Mouse (Mus musculus) embryo, embryonic 9.5 days (tissue): Measurements from ENCODE around the gene Plekhg4.

ENCODE experiments used
- DNase-seq: peaks from one replicate; pipeline ENCODE4 v3.0.0-alpha.2; 2017; ENCODE audit errors: extremely low spot score

The Plekhg4 gene

DNA sequence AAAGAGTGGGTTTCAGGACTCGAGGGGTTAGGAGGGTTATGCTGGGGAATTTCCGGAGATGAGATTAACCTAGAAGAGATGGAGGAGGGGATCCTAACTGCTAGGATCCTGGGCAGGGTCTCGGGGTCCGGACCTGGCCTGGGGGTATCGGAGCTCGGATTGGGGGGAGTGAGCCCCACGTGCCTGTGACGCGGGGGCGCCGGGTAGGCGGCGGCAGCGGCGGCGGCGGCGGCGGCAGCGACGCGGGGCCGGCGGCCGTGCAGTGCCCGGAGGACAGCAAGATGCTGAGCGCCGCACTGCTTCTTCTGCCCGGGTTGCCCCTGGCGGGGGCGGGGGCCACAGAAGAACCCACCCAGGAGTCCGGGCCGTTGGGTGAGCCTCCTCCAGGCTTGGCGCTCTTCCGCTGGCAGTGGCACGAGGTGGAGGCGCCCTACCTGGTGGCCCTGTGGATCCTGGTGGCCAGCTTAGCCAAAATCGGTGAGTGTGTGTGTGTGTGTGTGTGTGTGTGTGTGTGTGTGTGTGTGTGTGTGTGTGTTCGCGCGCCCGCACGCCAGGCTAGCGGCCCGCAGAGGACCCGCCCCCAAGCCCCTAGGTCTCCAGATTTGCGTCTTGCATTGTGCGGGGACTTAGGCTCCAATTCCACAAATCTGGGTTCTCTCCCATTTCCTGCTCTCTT, 23.8 kb upstream of the Plekhg4 start:
- peak; percentile 69 for DNase-seq

DNA sequence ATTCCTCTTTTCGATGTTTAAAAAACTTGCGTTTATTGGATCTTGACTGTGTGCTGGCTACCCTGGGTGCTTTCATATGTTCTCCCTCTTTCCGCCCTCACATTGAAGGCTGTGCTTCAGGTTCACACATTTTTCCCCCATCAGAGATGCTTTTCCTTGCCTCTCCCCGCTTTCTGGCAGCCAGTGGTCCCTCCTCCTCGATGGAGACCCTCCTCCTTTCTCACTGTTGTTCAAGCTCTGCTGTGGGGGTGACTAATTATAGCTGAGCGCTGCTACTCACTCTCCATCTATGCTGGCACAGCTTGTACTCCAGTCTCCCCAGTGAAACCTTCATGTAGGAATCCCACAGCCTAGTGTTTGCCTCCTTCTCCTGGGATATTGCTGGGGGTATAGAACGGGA, 22.9 kb upstream of the Plekhg4 start:
- DNase-seq: no peak

DNA sequence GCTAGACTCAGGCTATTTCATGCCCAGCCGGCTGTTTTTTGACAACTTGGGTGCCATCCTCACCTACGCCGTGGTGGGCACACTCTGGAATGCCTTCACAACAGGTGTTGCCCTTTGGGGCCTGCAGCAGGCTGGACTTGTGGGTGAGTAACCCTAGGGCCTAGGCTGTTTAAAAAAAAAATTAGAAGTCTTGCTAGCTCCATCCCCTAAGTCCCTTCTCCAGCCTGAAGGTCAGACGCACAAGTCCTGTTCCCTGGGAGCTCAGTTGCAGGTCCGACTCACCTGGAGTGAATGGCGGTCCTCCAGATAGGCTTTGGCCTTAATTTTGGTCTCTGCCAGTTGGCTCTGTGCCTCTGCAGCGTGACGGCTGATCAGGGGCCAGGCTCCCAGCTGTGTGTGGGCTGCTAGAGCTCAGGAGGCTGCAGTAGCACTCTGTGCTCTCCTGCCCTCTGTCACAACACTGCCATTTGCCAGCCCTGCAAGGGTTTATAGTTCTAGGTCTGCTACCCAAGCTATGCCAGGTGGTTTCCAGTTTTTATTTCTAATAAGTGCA, 19.4 kb upstream of the Plekhg4 start:
- no peak for DNase-seq

DNA sequence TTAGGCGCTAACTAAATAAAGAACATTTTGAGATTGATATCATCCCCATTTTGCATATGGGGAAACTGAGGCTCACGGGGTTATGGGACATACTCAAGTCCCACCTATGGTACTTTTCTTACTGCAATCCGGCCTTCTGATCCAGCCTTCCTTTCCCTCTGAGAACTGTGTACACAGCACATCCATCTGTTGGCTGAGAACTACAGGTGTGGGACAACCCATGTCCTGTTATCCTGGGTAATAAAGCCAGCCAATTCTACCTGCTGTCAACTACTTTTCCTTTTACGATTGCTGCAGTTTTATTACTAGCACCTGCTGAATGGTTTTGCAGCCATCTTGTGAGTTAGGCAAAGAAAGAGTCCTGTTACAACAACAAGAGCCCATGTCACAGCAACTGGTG, 18.5 kb upstream of the Plekhg4 start:
- no peak for DNase-seq

DNA sequence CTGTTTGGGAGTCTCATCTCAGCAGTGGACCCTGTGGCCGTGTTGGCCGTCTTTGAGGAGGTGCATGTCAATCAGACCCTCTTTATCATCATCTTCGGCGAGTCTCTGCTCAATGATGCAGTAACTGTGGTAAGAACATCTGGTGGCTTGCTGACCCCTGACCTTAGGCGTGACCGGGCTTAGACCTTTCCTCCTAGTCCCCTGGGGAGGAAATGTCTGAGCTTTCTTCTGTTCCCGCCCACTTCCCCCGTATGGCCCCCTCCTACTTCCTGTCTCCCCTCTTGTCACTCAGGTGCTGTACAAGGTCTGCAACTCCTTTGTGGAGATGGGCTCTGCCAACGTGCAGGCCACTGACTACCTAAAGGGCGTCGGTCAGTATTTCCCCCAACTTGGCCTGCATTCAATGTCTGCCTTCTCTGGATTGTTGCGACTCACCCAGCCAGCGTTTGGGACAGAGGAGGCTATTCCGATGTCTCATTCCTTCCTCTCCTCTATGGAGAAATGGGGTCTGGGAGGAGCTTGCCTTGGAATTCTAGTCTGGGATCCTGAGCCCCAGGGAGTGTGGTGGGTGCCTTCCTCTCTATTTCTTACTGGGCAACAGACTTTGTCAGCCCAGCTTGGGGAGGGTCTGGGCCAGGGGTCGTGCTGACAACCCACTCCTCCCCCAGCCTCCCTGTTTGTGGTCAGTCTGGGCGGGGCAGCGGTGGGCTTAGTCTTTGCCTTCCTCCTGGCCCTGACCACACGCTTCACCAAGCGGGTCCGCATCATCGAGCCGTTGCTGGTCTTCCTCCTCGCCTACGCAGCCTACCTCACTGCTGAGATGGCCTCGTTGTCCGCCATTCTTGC, 17.7 kb upstream of the Plekhg4 start:
- DNase-seq: peak; percentile 71

DNA sequence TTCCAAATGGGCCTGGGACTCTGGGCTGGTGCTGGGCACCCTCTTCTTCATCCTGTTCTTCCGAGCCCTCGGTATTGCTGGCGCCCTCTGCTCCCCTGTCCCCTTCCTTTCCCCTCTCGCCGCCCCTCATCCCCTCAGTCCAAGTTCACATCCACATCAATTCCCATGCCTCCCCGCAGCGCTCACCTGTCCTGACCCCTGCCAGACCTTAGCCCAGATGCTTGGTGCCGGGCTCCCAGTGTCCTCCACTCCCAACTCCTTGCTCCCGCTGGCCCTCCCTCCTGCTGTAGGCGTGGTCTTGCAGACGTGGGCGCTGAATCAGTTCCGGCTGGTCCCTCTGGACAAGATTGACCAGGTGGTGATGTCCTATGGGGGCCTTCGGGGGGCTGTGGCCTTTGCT, 16.4 kb upstream of the Plekhg4 start:
- DNase-seq: no peak

DNA sequence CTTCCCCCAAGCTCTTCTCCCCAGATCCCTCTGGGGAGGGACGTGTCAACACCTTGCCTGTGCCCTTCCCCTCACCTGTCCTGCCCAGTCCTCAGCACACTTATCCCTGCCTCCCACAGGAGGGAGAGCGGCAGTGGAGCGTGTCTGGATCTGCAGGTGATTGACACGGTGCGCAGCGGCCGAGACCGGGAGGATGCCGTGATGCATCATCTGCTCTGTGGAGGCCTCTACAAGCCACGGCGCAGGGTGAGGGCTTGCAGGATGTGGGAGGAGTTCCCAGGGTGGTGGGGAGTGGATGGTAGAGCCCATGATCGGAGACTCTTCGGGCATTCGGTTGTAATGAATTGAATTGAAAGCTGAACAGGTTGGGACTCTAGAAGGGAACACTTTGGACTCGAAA, 13.9 kb upstream of the Plekhg4 start:
- DNase-seq: no peak

DNA sequence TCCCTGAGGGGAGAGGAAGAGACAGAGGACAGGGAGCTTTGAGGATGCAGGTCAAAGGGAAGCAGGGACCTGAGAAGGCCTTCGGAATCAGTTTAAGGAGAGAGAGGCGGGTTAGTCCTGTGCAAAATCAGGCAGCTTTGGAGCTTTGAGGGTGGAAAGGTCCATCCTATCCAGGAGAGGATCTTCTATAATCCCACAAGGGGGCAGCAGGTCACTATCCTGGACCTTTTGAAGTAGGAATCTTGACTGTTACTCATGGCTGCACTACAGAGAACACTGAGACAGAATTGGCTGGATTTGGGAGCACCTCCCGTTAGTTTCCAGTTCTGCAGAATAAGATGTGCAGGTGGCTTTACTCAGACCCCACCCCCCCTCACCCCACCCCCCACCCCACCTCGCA, 13.4 kb upstream of the Plekhg4 start:
- peak; percentile 50 for DNase-seq

DNA sequence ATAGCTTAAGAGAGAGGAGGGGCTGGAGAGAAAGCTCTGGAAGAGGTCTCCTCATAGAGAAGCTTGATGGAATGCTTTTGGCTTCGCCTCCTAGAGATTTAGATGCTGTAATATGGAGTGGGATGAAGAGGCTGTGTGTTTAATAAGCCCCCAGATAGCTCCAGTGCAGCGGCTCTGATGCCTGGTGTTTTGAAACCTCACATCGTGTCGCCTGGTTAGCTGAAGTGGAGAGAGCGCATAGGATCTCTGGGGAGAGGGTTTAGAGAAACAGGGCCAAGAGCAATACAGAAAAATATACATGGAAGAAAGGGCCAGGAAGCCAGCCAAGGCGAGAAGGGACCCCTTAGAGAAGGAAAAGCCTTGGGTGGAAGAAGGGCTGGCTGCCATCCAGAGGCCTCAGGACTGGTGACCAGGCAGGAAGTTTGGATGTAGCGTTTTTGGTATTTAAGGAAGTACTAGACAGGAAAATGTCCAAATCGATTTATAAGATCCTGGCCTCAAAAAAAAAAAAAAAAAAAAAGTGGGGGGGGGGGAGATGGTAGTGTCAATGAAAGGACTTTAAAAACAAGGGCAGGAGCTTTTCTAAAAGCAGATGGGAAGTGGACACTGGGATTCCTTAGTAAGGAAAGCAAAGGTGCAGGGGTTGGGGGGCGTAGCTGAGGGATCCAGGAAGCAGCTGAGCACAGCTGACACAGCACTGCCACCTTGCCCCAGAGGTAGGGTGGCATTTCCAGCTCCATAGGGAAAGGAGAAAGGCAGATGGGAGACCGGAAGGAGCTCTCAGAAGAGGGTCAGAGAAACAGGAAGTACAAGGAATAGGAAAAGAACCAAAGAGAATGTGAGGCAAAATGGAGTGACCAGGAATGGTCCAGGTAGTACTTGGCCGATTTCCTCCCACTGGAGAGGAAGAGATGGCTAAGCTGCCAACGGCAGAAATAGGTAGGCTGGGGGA, 11.0 kb upstream of the Plekhg4 start:
- DNase-seq: no peak

DNA sequence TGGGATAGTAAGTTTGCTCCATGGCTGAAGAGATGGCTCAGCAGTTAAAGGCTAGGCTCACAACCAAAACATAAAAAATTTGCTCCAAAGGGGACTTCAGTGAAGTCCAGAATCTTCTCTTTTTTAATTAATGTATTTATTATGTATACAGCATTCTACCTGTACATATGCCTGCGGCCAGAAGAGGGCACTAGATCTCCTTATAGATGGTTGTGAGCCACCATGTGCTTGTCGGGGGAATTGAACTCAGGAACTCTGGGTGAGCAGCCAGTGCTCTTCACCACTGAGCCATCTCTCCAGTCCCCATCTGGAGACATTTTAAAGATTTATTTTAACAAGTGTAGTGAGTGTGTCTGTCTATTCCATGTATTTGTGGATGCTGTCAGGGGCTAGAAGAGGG, 6.0 kb upstream of the Plekhg4 start:
- DNase-seq: no peak

DNA sequence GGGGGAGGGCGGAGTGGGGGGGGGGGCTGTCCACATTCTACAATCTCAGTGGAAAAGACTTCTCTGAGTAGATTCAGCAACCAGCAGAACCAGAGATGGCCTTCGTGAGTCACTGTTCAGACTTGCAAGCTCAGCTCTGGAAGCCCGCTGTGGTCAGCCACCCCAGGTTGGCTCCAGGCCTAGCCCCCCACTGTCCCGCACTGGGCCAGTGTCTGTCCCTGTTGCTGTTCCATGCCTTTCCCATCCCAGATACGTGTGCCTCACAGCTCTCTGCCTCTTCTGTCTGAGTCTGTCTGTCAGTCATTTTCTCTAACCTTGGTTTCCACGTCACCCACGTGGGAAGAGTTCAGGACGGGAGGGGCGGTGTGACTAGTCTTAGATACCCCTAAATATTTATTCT, 601 bp upstream of the Plekhg4 start:
- no peak for DNase-seq

DNA sequence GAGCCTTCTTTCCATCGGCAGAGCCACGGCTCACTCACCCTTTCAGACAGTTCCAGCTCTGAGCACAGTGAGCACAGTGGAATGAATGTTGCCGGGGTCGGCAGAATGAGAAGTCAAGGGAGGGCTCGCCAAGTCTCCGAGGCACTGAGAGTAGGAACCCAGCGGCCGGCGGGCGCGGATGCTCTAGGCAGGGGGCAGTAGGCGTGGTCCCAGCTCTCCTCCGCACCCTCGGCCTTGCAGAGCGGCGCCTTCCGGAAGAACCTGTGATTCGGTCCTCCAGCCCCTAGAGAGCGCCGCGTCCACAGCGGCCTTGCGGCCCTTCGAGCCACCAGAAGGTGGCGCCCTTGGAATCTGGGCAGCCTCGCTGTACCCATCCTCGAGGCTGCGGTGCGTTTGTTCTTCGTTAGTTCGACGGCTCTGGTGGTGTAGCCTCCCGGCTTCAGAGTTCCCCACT, 1.5 kb downstream of the Plekhg4 start:
- DNase-seq: peak; percentile 61

DNA sequence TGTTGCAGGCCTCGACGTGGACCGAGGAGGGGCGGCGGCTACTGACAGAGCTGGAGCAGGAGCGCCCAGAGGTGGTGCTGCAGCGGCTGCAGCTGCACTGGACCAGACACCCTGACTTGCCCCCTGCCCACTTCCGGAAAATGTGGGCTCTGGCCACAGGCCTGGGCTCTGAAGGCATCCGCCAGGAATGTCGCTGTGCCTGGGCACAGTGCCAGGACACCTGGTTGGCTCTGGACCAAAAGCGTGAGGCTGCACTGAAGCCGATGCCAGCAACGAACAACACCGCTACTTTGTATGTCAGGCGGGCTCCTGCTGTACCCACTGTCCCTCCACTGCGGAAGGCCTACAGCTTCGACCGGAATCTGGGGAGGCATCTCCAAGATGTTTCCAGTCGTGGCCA, 5.6 kb downstream of the Plekhg4 start:
- no peak for DNase-seq

DNA sequence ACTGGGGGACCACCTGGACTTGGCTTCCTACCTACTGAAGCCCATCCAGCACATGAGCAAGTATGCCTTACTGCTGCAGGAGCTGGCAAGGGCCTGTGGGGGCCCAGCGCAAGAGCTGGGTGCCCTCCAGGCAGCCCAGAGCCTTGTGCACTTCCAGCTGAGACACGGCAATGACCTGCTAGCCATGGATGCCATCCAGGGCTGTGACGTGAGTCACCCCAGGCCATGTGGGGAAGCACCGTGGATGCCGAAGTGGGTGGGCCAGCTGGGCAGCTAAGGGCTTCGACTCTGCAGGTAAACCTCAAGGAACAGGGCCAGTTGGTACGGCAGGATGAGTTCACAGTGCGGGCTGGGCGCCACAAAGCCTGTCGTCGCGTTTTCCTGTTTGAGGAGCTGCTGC, 7.2 kb downstream of the Plekhg4 start:
- DNase-seq: no peak

DNA sequence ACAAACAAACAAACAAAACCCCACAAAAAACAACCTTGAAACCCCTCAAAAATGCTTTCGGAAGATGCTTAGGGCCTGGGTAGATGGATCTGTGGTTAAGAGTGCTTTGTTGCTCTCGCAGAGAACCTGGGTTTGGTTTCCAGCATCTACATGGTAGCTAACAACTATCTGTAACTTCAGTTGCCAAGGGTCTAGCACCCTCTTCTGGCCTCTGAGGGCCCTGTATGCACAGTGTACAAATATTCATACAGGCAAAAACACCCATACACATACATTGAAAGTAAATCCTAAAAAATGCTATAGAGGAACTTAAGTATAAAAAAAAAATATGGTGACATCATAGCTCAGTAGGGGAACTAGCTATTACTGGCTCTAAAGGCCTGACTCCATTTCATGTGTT, 11.0 kb downstream of the Plekhg4 start:
- DNase-seq: no peak

DNA sequence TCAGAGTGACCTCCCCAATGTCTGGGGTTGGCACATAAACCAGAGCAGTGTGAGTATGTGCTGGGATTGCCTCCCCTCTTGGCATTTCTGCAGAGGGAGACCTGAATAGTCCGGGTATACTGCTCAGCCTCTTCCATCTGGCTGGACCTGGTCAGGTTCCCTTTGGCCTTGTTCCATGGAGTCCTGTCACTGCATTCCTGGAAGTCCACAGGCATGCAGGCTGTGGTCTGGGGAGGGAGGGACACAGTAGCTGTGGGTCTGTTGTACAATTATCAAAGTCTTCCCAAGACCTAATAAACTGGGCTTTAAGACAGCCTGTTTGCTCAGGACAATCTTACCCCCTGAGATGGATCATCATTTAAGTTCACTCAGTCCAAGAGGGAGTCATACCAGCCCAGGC, 14.1 kb downstream of the Plekhg4 start:
- DNase-seq: no peak

DNA sequence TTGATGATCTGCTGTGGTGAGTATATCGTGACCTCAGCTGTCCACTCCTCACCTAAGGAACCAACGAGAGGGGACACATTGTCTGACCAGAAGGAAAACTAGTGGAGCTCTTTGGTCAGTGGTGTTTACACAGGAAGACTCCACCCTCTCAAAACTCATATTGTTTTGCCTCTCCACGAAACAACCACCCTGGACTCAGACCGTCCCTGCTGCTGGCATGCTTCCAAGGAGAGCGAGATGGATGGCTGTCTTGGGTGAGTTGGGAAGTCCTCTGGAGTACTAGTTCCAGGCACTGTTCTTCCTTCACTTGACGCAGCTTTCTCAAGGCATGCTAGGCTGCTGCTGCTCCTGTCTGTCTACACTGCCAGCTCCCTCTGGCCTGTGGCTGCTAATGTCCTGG, 16.0 kb downstream of the Plekhg4 start:
- DNase-seq: no peak

DNA sequence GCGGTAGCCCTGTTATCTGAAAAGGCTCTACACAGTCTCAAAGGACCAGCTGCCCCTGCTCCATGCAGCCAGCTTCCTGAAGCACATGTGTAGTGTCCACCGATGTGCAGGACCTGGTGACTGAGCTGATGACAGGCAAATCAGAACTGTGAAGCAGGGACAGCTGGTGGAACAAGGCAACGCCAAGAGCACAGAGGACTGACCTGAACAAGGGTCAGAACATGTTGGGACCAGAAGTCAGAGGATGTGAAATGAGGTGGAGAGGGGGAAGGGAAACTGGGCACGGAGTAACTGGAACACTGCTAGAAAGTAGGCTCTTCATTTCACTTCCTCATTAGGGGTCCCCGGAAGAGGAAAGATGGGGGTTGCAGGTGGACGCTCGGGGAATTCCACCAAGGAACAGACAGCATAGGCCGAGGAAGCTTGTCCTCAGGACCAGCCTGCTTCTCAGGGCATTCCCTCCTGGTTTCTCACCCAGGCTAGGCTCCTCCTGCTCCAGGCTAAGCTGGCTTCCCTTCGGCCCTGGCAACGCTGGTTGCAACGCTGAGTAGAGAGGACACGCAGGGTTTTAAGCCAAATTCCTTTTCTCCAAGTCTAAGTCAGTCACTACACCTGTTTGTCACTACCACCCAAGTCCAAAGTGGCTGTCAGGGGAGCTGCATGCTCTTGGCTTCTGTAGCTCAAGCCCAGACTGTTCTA, 20.2 kb downstream of the Plekhg4 start:
- no peak for DNase-seq

DNA sequence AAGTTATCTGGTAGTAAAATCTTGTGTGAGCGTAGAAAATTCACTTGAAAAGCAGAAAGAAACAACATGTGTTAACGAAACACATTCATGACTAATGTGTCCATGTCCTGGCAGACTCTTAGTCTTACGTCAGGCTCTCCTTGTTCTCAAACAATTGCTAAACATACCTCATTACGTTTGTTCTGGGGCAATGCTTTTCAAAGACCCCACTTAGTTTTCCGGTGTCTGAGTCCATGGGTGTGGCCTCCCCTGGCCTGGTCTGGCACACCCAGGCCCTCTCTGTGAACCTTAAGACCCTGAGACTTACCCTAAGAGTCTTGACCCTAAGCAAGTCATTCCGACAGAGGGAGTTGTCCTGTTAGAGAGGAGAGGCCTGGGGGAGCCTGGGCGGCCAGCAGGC, 20.8 kb downstream of the Plekhg4 start:
- DNase-seq: no peak

DNA sequence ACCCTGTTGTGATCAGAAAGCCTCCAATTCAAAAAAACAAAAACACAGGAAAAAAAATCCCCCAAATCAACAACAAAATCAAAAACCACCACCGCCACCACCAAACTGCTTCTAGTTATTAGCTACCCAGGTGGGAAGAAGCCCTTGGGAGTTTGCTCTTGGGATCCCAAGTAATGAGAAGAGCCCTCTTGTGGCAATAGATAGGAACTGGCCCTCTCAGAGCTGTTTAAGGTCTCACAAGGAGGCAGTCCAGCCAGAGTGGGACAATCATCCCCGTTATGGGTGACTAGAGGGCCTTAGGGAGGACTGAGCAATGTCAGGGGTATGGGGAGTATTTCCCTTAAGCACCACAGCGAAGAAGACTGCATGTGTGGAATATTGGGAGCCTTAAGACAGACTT, 24.7 kb downstream of the Plekhg4 start:
- DNase-seq: peak; percentile 22

DNA sequence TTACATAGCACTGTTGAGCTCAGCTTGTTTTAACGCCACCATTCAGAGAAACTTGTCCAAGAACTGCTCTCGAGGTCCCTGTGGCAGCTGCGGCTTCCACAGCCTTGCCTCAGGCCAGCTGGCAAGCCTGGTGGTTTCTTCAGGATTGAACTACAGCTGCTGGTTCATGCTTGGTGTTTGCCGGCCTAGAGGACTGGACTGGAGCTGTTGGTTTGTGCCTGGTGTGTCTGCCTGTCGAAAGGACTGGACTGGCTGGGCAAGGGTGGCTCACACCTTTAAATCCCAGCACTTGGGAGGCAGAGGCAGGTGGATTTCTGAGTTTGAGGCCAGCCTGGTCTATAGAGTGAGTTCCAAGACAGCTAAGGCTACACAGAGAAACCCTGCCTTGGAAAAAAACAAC, 26.9 kb downstream of the Plekhg4 start:
- no peak for DNase-seq
